Mouse (Mus musculus) heart, embryonic 14.5 days (tissue): ENCODE results near the gene Wdfy4. TPM values are rescaled to one million over a fixed set of nuclear protein-coding genes. Genes with fewer than 3 reads are reported as not detected.

Source experiments
- ATAC-seq: fragments of 200-750 bp; cut with Nextera tagmentation; 2 replicates; pipeline ENCODE4 v1.8.0; 2017; ENCODE audit warnings: low read depth, moderate TSS enrichment; ENCODE audit not compliant: insufficient number of reproducible peaks, insufficient read depth, low FRiP score
- H3K27ac ChIP-seq, 2 experiments: fragments of 200-500 bp in 1 of 2; fragments of 300-500 bp in 1 of 2; sonication (generic) in 1 of 2; replicated peaks in 1 of 2; 2 replicates each; pipeline ENCODE4 v1.5.1; 2012 to 2014; ENCODE audit warnings: low read depth in 2 of 2, low read length in 2 of 2, control low read depth in 1 of 2, mild to moderate bottlenecking in 1 of 2, mixed read lengths in 1 of 2; ENCODE audit not compliant: control insufficient read depth in 1 of 2, insufficient read depth in 1 of 2
- H3K27me3 ChIP-seq: fragments of 300-500 bp; sonication (generic); 2 replicates; pipeline ENCODE4 v1.6.1; 2014; ENCODE audit warnings: mild to moderate bottlenecking, low read length, control low read depth; ENCODE audit not compliant: control insufficient read depth, insufficient read depth
- H3K36me3 ChIP-seq: fragments of 300-500 bp; sonication (generic); 2 replicates; pipeline ENCODE4 v1.6.1; 2014; ENCODE audit warnings: mild to moderate bottlenecking, control low read depth, low read length, mixed read lengths; ENCODE audit not compliant: control insufficient read depth, insufficient read depth
- H3K4me1 ChIP-seq, 2 experiments: fragments of 200-500 bp in 1 of 2; fragments of 300-500 bp in 1 of 2; sonication (generic) in 1 of 2; 2 replicates each; pipeline ENCODE4 v1.6.1; 2012 to 2014; ENCODE audit warnings: low read length in 2 of 2, control low read depth in 1 of 2, mixed read lengths in 1 of 2; ENCODE audit not compliant: control insufficient read depth in 2 of 2, insufficient read depth in 2 of 2
- H3K4me2 ChIP-seq: fragments of 300-500 bp; sonication (generic); 2 replicates; pipeline ENCODE4 v1.6.1; 2014; ENCODE audit warnings: mild to moderate bottlenecking, low read length
- H3K4me3 ChIP-seq, 2 experiments: fragments of 200-500 bp in 1 of 2; fragments of 300-500 bp in 1 of 2; sonication (generic) in 1 of 2; 2 replicates each; pipeline ENCODE4 v1.5.1; 2012 to 2014; ENCODE audit warnings: low read length in 2 of 2, mild to moderate bottlenecking in 2 of 2, control low read depth in 1 of 2, low read depth in 1 of 2, moderate library complexity in 1 of 2; ENCODE audit not compliant: control insufficient read depth in 1 of 2, insufficient read depth in 1 of 2
- H3K9ac ChIP-seq: fragments of 300-500 bp; sonication (generic); 2 replicates; pipeline ENCODE4 v1.6.1; 2014; ENCODE audit warnings: mild to moderate bottlenecking, low read length
- H3K9me3 ChIP-seq: fragments of 300-500 bp; sonication (generic); 2 replicates; pipeline ENCODE4 v1.6.1; 2016; ENCODE audit warnings: low read length, control low read depth; ENCODE audit not compliant: control insufficient read depth
- WGBS: fragments of 180-500 bp; shearing (Covaris S2); extraction: QIAGEN DNeasy Blood & Tissue Kit; methylation state at CpG from one replicate; pipeline ENCODE4 v1.1.7; 2014; 5-methylcytosine and 5-hydroxymethylcytosine counted together
- polyA plus RNA-seq: library from polyadenylated mRNA; unstranded; fragments of >200 nt; fragmentation: Nextera tagmentation; extraction: Ambion mirVana; gene quantifications from 2 replicates; pipeline ENCODE4 v1.2.1, GENCODE M21; 2014

The Wdfy4 gene
- polyA plus RNA-seq, 1 experiment from 2014 or later: 0.31 TPM

DNA sequence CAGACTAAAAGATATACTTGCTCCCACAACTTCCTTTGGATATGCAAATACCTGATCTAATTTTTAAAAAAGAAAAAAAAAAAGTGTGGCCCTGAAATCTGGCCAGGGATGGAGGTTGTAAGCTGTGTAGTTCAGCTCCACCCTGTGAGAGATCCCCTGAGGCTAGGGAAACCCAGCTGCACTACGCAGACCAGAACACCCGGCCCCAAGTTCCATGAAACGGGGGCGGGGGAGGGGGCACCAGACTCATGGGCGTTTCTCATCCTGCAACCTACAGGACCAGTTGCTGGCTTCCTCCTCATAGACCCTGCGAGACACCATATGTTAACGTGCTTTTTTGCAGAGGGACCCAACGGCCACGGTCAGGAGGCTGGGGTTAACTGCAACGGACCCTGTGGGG is 3.9 kb upstream of the Wdfy4 start:
- WGBS: 72% methylated on average over 10 of the region's 10 CpGs
- Histone ChIP-seq H3K4me3 (no peak overlapping the region), H3K27ac (no peak overlapping the region), H3K36me3 (no peaks in the 10 kb centered on the region), H3K4me2 (no peak overlapping the region), H3K4me1 (no peaks in the 10 kb centered on the region), H3K9ac (no peak overlapping the region), H3K9me3 (peaks cover 4% of the 10 kb centered on the region; the same call in 1 of the 2 replicates), H3K27me3 (no peaks in the 10 kb centered on the region)
- no peak for ATAC-seq

DNA sequence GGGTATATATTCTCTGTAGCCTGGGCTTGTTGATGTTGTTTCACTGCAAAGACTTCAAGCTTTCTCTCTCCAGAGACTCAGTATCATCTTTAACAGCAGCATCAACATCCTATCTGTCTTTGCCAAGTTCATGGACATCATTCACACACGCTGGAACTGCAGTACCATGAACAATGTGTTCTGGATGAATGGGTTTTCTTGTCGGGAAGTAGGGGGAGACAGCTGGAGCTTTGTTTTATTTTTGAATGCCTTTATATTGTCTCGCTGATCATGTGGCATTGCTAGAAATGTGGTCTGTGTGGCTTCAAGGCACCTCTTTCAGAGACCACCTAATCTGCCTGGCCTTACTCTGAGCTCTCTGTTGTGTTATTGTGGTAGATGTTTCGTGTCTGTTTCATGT is 1.9 kb upstream of the Wdfy4 start:
- Histone ChIP-seq H3K4me3 (no peak overlapping the region), H3K4me2 (no peak overlapping the region), H3K36me3 (no peaks in the 10 kb centered on the region), H3K27ac (no peak overlapping the region), H3K9me3 (peaks cover 4% of the 10 kb centered on the region; the same call in 1 of the 2 replicates), H3K9ac (no peak overlapping the region), H3K4me1 (no peaks in the 10 kb centered on the region), H3K27me3 (no peaks in the 10 kb centered on the region)
- 63% methylated on average over 4 of the region's 4 CpGs for WGBS
- ATAC-seq: no peak

- Histone ChIP-seq H3K36me3 (no peaks in the 10 kb centered on the region), H3K27me3 (no peaks in the 10 kb centered on the region), H3K4me2 (no peak overlapping the region), H3K4me3 (no peak overlapping the region), H3K4me1 (no peaks in the 10 kb centered on the region), H3K9me3 (no peaks in the 10 kb centered on the region), H3K27ac (no peak overlapping the region), H3K9ac (no peak overlapping the region)
- 82% methylated on average over 5 of the region's 5 CpGs for WGBS
- no peak for ATAC-seq
Measured at GRCm38 (mm10) chr14:33180102-33180501, 5.2 kb downstream of the Wdfy4 start.

DNA sequence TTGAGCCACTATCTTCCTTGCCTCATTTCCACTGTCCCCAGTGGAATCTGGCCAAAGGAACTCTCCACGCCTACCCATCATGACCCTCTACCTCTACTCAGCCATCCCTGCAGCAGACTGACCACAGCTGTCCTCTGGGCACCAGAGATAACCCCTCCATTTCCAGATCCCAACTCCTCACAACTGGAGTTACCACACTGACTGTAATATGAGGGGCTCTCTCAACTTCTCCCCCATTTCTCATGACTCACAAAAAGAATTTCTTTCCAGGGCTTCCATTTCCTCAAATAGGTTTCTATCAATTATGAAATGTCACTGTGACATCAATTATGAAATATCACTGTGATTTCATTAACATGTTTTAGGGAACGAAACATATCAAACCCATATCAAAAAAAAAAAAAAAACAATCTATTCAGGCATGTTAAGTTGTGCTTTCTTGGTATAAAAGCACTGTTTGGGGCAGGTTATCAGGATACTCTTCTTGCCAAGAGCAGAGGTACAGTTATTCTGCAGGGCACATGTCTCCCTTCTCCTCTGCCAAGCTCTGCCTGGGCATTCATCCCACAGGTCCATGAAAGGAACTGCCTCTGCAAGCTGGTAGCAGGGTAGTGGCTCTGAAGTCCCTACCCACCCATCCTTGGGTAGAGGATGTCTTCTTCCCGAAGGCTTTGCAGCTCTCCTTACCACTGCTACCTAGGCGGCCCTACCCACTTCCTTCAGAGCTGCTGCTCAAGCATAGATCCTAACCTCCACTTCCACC is 10.1 kb downstream of the Wdfy4 start:
- H3K27ac ChIP-seq: no peak overlapping the region
- H3K9me3 ChIP-seq: no peaks in the 10 kb centered on the region
- H3K4me3 ChIP-seq: no peak overlapping the region
- no peak overlapping the region for H3K9ac ChIP-seq
- H3K36me3 ChIP-seq: no peaks in the 10 kb centered on the region
- no peaks in the 10 kb centered on the region for H3K27me3 ChIP-seq
- 56% methylated on average over 4 of the region's 4 CpGs for WGBS
- H3K4me1 ChIP-seq: no peaks in the 10 kb centered on the region
- H3K4me2 ChIP-seq: no peak overlapping the region
- ATAC-seq: no peak

DNA sequence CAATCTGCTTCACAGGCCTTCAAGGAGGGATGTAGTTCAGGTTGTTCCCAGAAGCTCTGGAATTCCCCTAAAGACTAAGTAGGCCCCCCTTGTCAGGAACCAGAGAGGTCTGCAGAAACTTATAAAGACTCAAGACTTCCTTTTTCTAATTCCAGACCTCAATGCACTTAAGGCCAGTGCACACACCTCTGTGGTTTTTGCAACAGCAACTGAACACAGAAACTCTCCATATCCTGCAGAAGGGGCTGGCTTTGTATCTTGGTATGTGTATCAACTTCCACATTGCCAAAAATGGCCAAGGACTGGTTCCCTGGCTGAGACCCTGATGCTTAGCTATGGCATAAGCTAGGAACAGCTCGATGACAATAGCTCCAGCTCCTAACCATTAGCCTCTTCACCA is 13.4 kb downstream of the Wdfy4 start:
- Histone ChIP-seq H3K36me3 (no peaks in the 10 kb centered on the region), H3K9me3 (no peaks in the 10 kb centered on the region), H3K4me1 (no peaks in the 10 kb centered on the region), H3K4me3 (no peak overlapping the region), H3K9ac (no peak overlapping the region), H3K27ac (no peak overlapping the region), H3K27me3 (no peaks in the 10 kb centered on the region), H3K4me2 (no peak overlapping the region)
- WGBS: 85% methylated on average over 1 of the region's 1 CpGs
- no peak for ATAC-seq

GRCm38 (mm10) chr14:33168750-33169149 is 16.6 kb downstream of the Wdfy4 start:
- H3K9ac ChIP-seq: no peak overlapping the region
- WGBS: 77% methylated on average over 4 of the region's 4 CpGs
- ATAC-seq: no peak

GRCm38 (mm10) chr14:33162238-33162637 is 23.1 kb downstream of the Wdfy4 start:
- Histone ChIP-seq H3K36me3 (no peaks in the 10 kb centered on the region), H3K27ac (peak overlapping the region in 1 of 2 experiments; percentile 71; a peak in 2 of 4 replicates), H3K4me2 (no peak overlapping the region), H3K9ac (no peak overlapping the region; the same call in 1 of the 2 replicates), H3K4me1 (peaks cover 13 to 19% of the 10 kb centered on the region in 2 experiments), H3K27me3 (no peaks in the 10 kb centered on the region; the same call in 1 of the 2 replicates), H3K4me3 (no peak overlapping the region), H3K9me3 (no peaks in the 10 kb centered on the region)
- WGBS: 24% methylated on average over 5 of the region's 5 CpGs
- ATAC-seq: no peak

More at GRCm38 (mm10) chr14:33168750-33169149, 16.6 kb downstream of the Wdfy4 start:
- H3K27ac ChIP-seq: no peak overlapping the region
- H3K4me3 ChIP-seq: no peak overlapping the region
- H3K27me3 ChIP-seq: no peaks in the 10 kb centered on the region; the same call in 1 of the 2 replicates
- no peaks in the 10 kb centered on the region for H3K4me1 ChIP-seq
- H3K9me3 ChIP-seq: no peaks in the 10 kb centered on the region
- no peaks in the 10 kb centered on the region for H3K36me3 ChIP-seq
- no peak overlapping the region for H3K4me2 ChIP-seq

DNA sequence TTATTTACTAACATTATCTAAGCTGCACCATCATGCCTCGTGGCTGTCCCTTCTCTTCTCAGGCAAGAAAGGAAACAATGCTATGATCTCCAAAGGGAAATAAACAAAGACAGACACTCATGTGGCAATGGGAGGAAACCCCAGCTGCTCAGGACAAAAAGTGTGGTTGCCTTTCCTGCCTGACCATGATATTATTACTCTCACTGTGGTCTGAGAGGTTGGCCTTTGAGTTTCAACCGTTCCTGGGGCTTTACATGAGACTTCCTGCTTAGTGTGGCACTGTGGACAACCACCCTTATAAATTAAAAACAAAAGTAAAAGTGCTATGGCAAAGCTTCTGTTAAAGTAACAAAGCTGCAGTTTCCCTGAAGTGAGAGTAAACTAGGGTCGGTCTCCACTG is 27.0 kb downstream of the Wdfy4 start:
- 74% methylated on average over 3 of the region's 3 CpGs for WGBS

More for the DNA sequence above, 27.0 kb downstream of the Wdfy4 start:
- Histone ChIP-seq H3K36me3 (no peaks in the 10 kb centered on the region), H3K27ac (no peak overlapping the region), H3K4me2 (no peak overlapping the region), H3K9ac (no peak overlapping the region), H3K4me1 (peaks cover 13 to 19% of the 10 kb centered on the region in 2 experiments), H3K9me3 (no peaks in the 10 kb centered on the region), H3K27me3 (no peaks in the 10 kb centered on the region), H3K4me3 (no peak overlapping the region)
- ATAC-seq: no peak
